ENCODE assay signal across 15 mouse cellular contexts in genomic region chr7:16820271-16820763, GRCm38 (mm10). TPM values are rescaled to one million over a fixed set of nuclear protein-coding genes. Genes with fewer than 3 reads are reported as not detected.
DNase-seq lines count a peak whose midpoint lies in the region; ATAC-seq and TF ChIP-seq lines count a peak whose summit lies in the region.
"Had no signal": no experiment of that assay in that cellular context is flagged by ENCODE, and none has a peak within 500 bp of the region (broad histone marks: within the 10 kb centered on the region; RNA-seq: fewer than 3 reads in every experiment).

No protein-coding gene starts in this region.

- WGBS in liver, embryonic 16.5 days (ENCODE audit: insufficient replicate concordance): 33% methylated on average over 5 of the region's 5 CpGs

- DNase-seq in gastrocnemius, adult 2 months: no peak
- no peak for DNase-seq in gastrocnemius, postnatal 36 days
- DNase-seq in layer of hippocampus, adult 11-12 months (ENCODE audit: low spot score): peak; percentile 13
- no peak for DNase-seq in layer of hippocampus, adult 9-11 months
- no peak for DNase-seq in thymus, postnatal 25 days
- DNase-seq in urinary bladder, postnatal 10 days (ENCODE audit: low spot score): no peak
- DNase-seq: adrenal gland, adult 2 months; forebrain, postnatal 0 days had no signal

- H3K27me3 ChIP-seq in liver, embryonic 16.5 days (ENCODE audit: control insufficient read depth, insufficient read depth, low read depth, low read length): no peaks in the 10 kb centered on the region
- H3K27me3 ChIP-seq: embryonic facial prominence, embryonic 13.5 days; heart, embryonic 15.5 days had no signal

- intact Hi-C loops in gastrocnemius, adult 2 months (cut with DNase I): no loop called here
- intact Hi-C loops in gastrocnemius, postnatal 36 days (cut with DNase I): no loop called here

- H3K9me3 ChIP-seq in liver, embryonic 16.5 days (replicated peaks; ENCODE audit: control insufficient read depth, low read length): no peaks in the 10 kb centered on the region
- H3K9me3 ChIP-seq: embryonic facial prominence, embryonic 13.5 days; heart, embryonic 15.5 days had no signal

- ATAC-seq in common myeloid progenitor, adult 5-6 weeks (replicated peaks; ENCODE audit: low read depth, poor library complexity, severe bottlenecking): peak; percentile 30; the same call in 1 of the 2 replicates
- no peak for ATAC-seq in liver, embryonic 16.5 days (ENCODE audit: low read depth)
- ATAC-seq: forebrain, postnatal 0 days; lung, postnatal 0 days; midbrain, embryonic 16.5 days had no signal

- peaks cover 62% of the 10 kb centered on the region for H3K4me1 ChIP-seq in liver, embryonic 16.5 days (ENCODE audit: control insufficient read depth, low read depth, low read length)

- H3K27ac ChIP-seq in gastrocnemius, adult 2 months: peak overlapping the region; percentile 24; the same call in 1 of the 2 replicates
- H3K27ac ChIP-seq in liver, embryonic 16.5 days (ENCODE audit: low read length): peak overlapping the region; percentile 31
- H3K27ac ChIP-seq: embryonic facial prominence, embryonic 13.5 days; kidney, postnatal 0 days had no signal

- peak overlapping the region; percentile 38; the same call in 1 of the 2 replicates for H3K9ac ChIP-seq in liver, embryonic 16.5 days (ENCODE audit: low read depth, low read length)
- H3K9ac ChIP-seq: forebrain, postnatal 0 days; heart, embryonic 15.5 days had no signal

- peak overlapping the region; percentile 47 for H3K4me2 ChIP-seq in liver, embryonic 16.5 days (ENCODE audit: low read depth, low read length)
- H3K4me2 ChIP-seq: embryonic facial prominence, embryonic 13.5 days; heart, embryonic 15.5 days had no signal

- TF ChIP-seq CTCF in gastrocnemius, adult 2 months (IDR thresholded peaks at IDR 0.05): no peak

- H3K4me3 ChIP-seq in gastrocnemius, adult 2 months: no peak overlapping the region
- no peak overlapping the region for H3K4me3 ChIP-seq in liver, embryonic 16.5 days (ENCODE audit: low read depth, low read length)
- H3K4me3 ChIP-seq: embryonic facial prominence, embryonic 13.5 days; heart, embryonic 15.5 days had no signal

- H3K36me3 ChIP-seq in liver, embryonic 16.5 days (ENCODE audit: control insufficient read depth, insufficient read depth): peaks cover 20% of the 10 kb centered on the region

RNA-seq across cellular contexts. Expression of gene Fkrp, which starts 3.8 kb away (rescaled TPM):
- total RNA-seq in gastrocnemius, adult 2 months (2021): 10 to 100 TPM; 51.2 to 58.3 TPM
- total RNA-seq in gastrocnemius, postnatal 36 days (2021): 10 to 100 TPM; 45.3 to 50.1 TPM
- total RNA-seq in common myeloid progenitor, adult 5-6 weeks (2017): 9.1 and 11.4 TPM in 2 replicates
- 7.8 and 8.9 TPM in 2 replicates for polyA plus RNA-seq in liver, embryonic 16.5 days (2015; fragmentation: Nextera tagmentation; extraction: Ambion mirVana)

RNA-seq across cellular contexts. Expression of gene Strn4, which starts 4.6 kb away (rescaled TPM):
- total RNA-seq in gastrocnemius, adult 2 months (2021): 10 to 100 TPM; 16.2 to 16.6 TPM
- 10 to 100 TPM; 13.9 to 14.7 TPM for total RNA-seq in gastrocnemius, postnatal 36 days (2021)
- total RNA-seq in common myeloid progenitor, adult 5-6 weeks (2017): 50.2 and 51.1 TPM in 2 replicates
- 27.4 and 29.8 TPM in 2 replicates for polyA plus RNA-seq in liver, embryonic 16.5 days (2015; fragmentation: Nextera tagmentation; extraction: Ambion mirVana)

RNA-seq across cellular contexts. Expression of gene Prkd2, which starts 22.4 kb away (rescaled TPM):
- total RNA-seq in gastrocnemius, adult 2 months (2021): 1 to 10 TPM; 3.9 to 8.2 TPM
- total RNA-seq in gastrocnemius, postnatal 36 days (2021): 1 to 10 TPM; 5.1 to 6.5 TPM
- 7.0 and 12.9 TPM in 2 replicates for total RNA-seq in common myeloid progenitor, adult 5-6 weeks (2017)
- 2.8 and 3.6 TPM in 2 replicates for polyA plus RNA-seq in liver, embryonic 16.5 days (2015; fragmentation: Nextera tagmentation; extraction: Ambion mirVana)

RNA-seq across cellular contexts. Expression of gene Slc1a5, which starts 39.2 kb away (rescaled TPM):
- 10 to 100 TPM; 11.0 to 14.6 TPM for total RNA-seq in gastrocnemius, adult 2 months (2021)
- total RNA-seq in gastrocnemius, postnatal 36 days (2021): 10 to 100 TPM; 15.2 to 18.6 TPM
- 30.6 and 51.4 TPM in 2 replicates for total RNA-seq in common myeloid progenitor, adult 5-6 weeks (2017)
- polyA plus RNA-seq in liver, embryonic 16.5 days (2015; fragmentation: Nextera tagmentation; extraction: Ambion mirVana): 101 and 119 TPM in 2 replicates

RNA-seq across cellular contexts. Expression of gene Dact3, which starts 54.8 kb away (rescaled TPM):
- 1 to 10 TPM in 1 of 2 experiments, under 1 TPM in 1; 0.99 to 1.7 TPM for total RNA-seq in gastrocnemius, adult 2 months (2021)
- total RNA-seq in gastrocnemius, postnatal 36 days (2021): 1 to 10 TPM; 2.0 TPM
- 0.14 and 1.1 TPM in 2 replicates for total RNA-seq in common myeloid progenitor, adult 5-6 weeks (2017)
- polyA plus RNA-seq in liver, embryonic 16.5 days (2015; fragmentation: Nextera tagmentation; extraction: Ambion mirVana): 0.05 and 0.12 TPM in 2 replicates
